Mouse (Mus musculus) frontal cortex, adult (tissue): ENCODE results near the gene Alox12e.
A peak's percentile ranks its signal among the peaks of the same experiment; 100 is the strongest.
"Not testable (repeated sequence)": the region's sequence is repeated elsewhere in the genome, so short reads cannot be mapped to it uniquely, and the experiment has no call there.

Experiments
- ATAC-seq: cut with Nextera tagmentation; 2 replicates; pipeline ENCODE4 v1.9.2; 2017; ENCODE audit warnings: mild to moderate bottlenecking, moderate library complexity, mixed read lengths; ENCODE audit not compliant: low TSS enrichment

Gene Alox12e

DNA sequence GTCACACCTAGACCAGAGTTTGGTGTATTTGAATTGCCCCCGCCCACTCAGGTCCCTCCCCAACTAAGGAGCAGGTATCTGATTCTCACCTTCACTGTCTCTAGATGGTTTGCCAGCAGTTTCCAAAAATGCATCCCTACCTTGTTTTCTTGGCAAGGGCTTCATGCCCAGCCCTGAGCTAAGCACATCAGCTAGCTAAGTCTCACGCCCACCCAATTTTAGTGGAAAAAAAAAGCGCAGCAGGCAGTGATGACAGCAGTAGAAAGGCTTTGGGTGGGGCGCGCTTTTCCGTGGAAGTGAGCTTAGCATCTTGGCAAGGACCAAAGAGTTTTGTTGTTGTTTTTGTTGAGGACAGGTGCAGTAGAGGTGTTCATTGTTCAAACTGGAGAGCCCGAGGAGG is at the start of gene Alox12e:
Gene Alox12e, minus strand, starts transcription at position 101 of the 400 bp plus-strand sequence.
- no peak for ATAC-seq

- not testable (repeated sequence) for ATAC-seq
Measured at GRCm38 (mm10) chr11:70368626-70369025, 46.2 kb upstream of the Alox12e start.

GRCm38 (mm10) chr11:70367701-70368100 is 45.3 kb upstream of the Alox12e start:
- not testable (repeated sequence) for ATAC-seq

- no peak for ATAC-seq
Measured at GRCm38 (mm10) chr11:70351868-70352267, 29.4 kb upstream of the Alox12e start, which contains the start of gene Alox15. Alox15 (minus strand) TSS chr11:70352031.

- ATAC-seq = no peak
Measured at GRCm38 (mm10) chr11:70348630-70349029, 26.2 kb upstream of the Alox12e start.

DNA sequence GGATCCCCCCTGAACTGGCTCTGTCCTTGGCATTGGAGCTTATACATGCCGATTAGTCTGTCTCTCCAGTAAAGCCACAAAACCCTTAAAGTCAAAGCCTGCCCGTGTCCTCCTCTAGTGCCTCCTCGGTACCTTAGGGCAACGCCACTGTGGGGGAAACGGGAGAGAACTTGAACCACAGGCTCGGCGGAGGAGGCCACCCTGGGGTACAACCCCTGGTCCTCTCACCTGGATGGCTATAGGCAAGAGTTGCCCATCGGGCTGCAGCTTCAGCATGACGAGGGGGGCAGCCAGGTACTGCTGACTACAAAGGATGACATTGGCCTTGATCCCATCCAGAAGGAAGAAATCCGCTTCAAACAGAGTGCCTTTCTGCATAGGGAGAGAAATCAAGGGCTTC is 25.4 kb upstream of the Alox12e start:
- ATAC-seq = no peak

- ATAC-seq = no peak
Measured at GRCm38 (mm10) chr11:70345546-70345945, 23.1 kb upstream of the Alox12e start.

DNA sequence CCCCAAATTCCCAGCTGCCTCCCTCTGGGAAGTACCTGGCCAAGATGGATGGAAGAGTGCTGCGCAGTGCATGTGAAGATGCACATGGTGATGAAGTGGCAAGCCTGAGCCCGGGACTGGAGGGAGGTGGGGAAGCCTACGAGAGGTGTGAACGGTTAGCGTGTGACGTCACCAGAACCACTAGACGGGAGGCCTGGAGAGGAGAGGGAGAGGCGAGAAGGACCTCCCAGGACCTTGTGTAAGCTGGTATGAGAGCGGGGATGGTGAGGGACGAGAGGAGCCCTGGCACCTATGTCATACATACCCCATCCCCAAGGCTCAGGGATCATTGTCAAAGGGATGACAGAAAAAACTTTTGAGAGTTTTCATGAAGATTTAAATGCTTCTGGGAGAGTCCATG is 22.6 kb upstream of the Alox12e start:
- ATAC-seq = no peak

DNA sequence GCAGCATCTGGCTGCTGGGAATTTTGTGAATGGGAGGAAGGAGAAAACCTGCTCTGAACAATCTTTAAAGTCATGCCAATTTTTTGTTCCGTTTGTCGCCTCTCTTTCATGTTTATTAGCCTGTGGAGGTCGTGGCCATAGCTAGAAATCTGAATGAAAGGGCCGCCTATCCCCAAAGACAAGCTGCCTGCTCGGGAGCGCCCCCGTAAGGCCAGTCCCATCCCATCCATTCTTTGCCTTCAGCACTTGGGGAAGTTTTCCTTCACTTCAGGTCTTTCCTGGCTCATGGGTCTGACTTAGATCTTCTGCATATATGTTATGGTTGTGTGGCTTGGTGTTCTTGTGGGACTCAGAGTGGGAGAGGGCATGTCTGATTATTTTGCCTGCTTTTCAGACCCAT is 17.1 kb upstream of the Alox12e start:
- ATAC-seq = no peak

GRCm38 (mm10) chr11:70334477-70334876 is 12.0 kb upstream of the Alox12e start:
- peak; percentile 50; the same call in 1 of the 2 replicates for ATAC-seq

DNA sequence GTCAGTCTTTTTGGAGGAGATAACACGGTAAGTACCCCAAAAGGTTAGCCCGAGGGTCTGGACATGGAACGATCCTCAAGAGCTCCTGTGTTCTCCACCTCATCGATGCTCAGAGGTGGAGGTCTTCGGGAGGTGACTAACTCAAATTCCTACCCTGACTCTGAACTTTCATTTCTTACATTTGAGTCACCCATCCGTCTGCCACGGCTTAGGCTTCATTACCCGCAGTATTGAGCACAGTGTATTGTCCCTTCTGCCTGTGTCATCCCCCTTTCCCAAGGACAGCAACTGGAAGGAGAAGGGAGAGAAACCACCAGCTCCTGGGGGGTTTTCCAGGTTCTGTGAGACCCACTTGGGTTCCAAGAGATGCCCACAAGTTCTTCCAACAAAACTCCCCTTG is 2.3 kb upstream of the Alox12e start:
- ATAC-seq = no peak

DNA sequence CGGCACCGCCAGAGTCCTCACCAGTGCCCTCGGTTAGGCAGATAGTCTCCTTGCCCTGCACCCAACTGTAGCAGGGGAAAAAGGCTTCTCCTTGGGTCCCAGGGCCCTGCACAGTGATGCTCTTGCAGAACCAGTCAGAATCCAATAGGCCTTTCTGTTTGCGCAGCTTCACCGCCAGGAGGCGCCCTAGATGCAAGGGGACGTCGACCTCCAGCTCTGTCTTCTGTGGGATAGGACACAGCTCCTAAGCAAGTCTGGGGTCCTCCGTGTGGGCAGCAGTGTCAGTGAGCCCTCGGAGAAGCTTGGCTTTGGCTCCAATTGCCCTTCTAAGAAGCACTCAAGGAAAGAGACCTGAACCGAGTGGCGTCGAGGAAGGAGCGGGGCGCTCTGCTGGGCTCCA is 764 bp downstream of the Alox12e start:
- ATAC-seq = no peak

DNA sequence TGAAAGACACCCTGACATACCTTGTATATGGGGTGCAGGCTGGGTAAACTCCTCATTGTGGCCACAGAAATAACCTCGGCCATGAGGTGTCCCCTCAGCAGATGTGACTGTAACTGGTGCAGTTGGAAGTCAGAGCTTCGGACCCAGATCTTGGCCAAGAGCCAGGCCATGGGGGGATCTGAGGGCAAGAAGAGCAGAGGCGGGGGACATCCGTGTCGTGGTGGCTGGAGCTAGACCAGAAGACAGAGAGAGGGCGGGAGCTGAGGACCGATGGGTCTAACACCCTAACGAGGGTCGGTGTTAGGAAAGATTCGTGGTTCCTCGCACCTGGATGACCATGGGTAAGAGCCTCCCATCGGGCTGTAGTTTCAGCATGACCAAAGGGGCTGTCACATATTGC is 2.8 kb downstream of the Alox12e start:
- ATAC-seq = no peak

DNA sequence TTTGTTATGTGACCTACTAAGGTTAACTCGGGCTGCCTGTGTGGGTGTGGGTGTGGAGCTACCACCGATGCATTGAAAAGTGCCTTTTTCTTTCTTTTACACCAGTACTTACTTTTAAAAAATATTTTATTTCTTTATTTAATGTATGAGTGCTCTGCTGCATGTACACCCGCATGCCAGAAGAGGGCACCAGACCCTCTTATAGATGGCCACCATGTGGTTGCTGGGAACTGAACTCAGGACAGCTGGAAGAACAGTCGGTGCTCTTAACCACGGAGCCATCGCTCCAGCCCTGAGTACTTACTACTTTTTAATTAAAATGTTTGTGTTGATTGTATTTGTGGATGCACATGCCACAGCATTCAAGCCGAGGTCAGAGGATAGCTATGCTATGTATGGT is 8.6 kb downstream of the Alox12e start:
- no peak for ATAC-seq

DNA sequence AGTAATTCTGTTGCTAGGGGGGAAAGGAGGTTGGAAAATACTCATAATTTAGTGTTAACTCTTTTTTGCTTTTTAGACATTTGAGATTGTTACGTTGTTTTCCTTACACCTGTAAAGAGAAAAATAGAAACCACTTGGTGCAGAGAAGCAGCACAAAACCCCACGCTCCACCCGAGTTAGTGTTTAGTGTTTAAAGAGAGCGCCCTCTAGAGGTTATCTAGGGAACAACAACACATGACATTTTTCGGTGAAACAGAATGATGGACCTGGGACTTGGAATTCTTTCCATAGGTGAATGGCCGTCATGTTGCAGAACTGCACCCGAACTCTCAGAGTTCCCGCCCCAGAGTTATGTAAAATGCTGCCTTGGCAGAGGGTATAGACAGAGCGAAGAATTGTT is 13.1 kb downstream of the Alox12e start:
- no peak for ATAC-seq

- no peak for ATAC-seq
Measured at GRCm38 (mm10) chr11:70308296-70308695, 14.1 kb downstream of the Alox12e start.

GRCm38 (mm10) chr11:70306159-70306558 is 16.3 kb downstream of the Alox12e start:
- ATAC-seq = no peak

- ATAC-seq = no peak
Measured at GRCm38 (mm10) chr11:70302293-70302692, 20.1 kb downstream of the Alox12e start.

GRCm38 (mm10) chr11:70297836-70298454 is 24.5 kb downstream of the Alox12e start:
- no peak for ATAC-seq

DNA sequence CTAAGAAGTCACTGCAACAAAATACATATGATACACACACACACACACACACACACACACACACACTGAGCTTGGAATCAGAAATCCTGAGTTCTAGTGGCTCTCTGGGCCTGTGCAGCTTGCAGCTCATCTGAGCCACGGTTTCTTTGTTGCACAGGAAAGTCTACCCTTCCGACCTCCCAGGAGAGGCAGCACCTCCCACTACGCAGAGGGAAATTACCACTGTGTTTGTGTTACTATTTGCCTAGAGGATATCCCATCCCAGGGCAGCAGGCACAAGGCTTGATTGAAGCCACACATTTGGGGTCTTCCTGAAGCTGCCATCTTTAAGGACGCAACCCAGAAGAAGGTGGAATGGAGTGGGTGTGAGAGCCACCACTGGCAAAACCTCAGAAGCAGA is 25.0 kb downstream of the Alox12e start:
- ATAC-seq = no peak

GRCm38 (mm10) chr11:70293881-70294280 is 28.5 kb downstream of the Alox12e start:
- peak; percentile 31; the same call in 1 of the 2 replicates for ATAC-seq

- no peak for ATAC-seq
Measured at GRCm38 (mm10) chr11:70291235-70291634, 31.2 kb downstream of the Alox12e start.

GRCm38 (mm10) chr11:70289236-70289635 is 33.2 kb downstream of the Alox12e start:
- no peak for ATAC-seq

GRCm38 (mm10) chr11:70288102-70288501 is 34.3 kb downstream of the Alox12e start:
- ATAC-seq = no peak
